Mouse (Mus musculus): ENCODE measurements at regions not wholly inside any gene's neighbourhood (a gene's known extent, or its start where the extent isn't known, plus 50 kb on each side); places are given as distances from the start of the nearest gene placed in this dataset. TPM values are rescaled to one million over a fixed set of nuclear protein-coding genes. Genes with fewer than 3 reads are reported as not detected.

Small RNA genes in the stretch of these regions (microRNA-seq; reads per million reads assigned to microRNA genes)
- not detected for gene Mir6351
